Mouse (Mus musculus) CH12.LX (cell line): ENCODE measurements around the gene Dolk. TPM values are rescaled to one million over a fixed set of nuclear protein-coding genes. Genes with fewer than 3 reads are reported as not detected.

Source experiments
- DNase-seq: peaks from one replicate; pipeline ENCODE4 v3.0.0-alpha.2; 2013; ENCODE audit errors: extremely low read depth
- H3K27ac ChIP-seq: 2 replicates; pipeline ENCODE4 v1.5.1; 2012; ENCODE audit warnings: low read depth, mild to moderate bottlenecking, control low read depth, moderate library complexity; ENCODE audit not compliant: insufficient read depth
- H3K27me3 ChIP-seq: replicated peaks from 2 replicates; pipeline ENCODE3; 2012; ENCODE audit warnings: inconsistent platforms
- H3K36me3 ChIP-seq, 2 experiments: replicated peaks in 1 of 2; 2 replicates each; pipeline versions ENCODE3 to v1.6.1; 2012; ENCODE audit warnings: inconsistent platforms in 1 of 2, low read length in 1 of 2, mild to moderate bottlenecking in 1 of 2, mixed read lengths in 1 of 2, moderate library complexity in 1 of 2; ENCODE audit not compliant: control insufficient read depth in 1 of 2, insufficient read depth in 1 of 2
- H3K4me1 ChIP-seq, 2 experiments: 2 replicates each; pipeline ENCODE4 v1.6.1; 2012; ENCODE audit warnings: inconsistent platforms in 1 of 2, moderate library complexity in 1 of 2; ENCODE audit not compliant: insufficient read depth in 2 of 2, control insufficient read depth in 1 of 2
- H3K4me2 ChIP-seq: 2 replicates; pipeline ENCODE4 v1.6.1; 2012; ENCODE audit warnings: low read depth, mild to moderate bottlenecking, control low read depth; ENCODE audit not compliant: poor library complexity, insufficient read depth, severe bottlenecking
- H3K4me3 ChIP-seq, 3 experiments: fragments of 150-350 bp in 1 of 3; sonication (generic) in 1 of 3; replicated peaks in 1 of 3; 2 replicates each; pipeline versions ENCODE3 to v1.5.1; 2011 to 2012; ENCODE audit warnings: low read depth in 2 of 3, low read length in 2 of 3, mild to moderate bottlenecking in 2 of 3, moderate library complexity in 2 of 3, control low read depth in 1 of 3, improper control_type of control experiment in 1 of 3, inconsistent platforms in 1 of 3, mixed read lengths in 1 of 3; ENCODE audit not compliant: poor library complexity in 1 of 3
- H3K79me2 ChIP-seq: replicated peaks from 2 replicates; pipeline ENCODE4 v1.6.1; 2012; ENCODE audit warnings: mild to moderate bottlenecking, moderate library complexity; ENCODE audit not compliant: control insufficient read depth, poor library complexity, insufficient read depth, severe bottlenecking; ENCODE audit errors: extremely low read depth
- H3K9ac ChIP-seq: 2 replicates; pipeline ENCODE4 v1.6.1; 2012; ENCODE audit warnings: low read depth, mild to moderate bottlenecking, control low read depth, moderate library complexity; ENCODE audit not compliant: insufficient read depth
- H3K9me3 ChIP-seq: replicated peaks from 2 replicates; pipeline ENCODE3; 2012; ENCODE audit warnings: low read length, inconsistent platforms, mixed read lengths
- CHD2 ChIP-seq: IDR thresholded peaks from 2 replicates; pipeline ENCODE4 v1.6.1; 2011; ENCODE audit warnings: low read length, improper control_type of control experiment
- CTCF ChIP-seq, 2 experiments: IDR thresholded peaks in 1 of 2; conservative IDR thresholded peaks in 1 of 2; 2 replicates each; pipeline ENCODE4 v1.5.1; 2011 to 2012; ENCODE audit warnings: low read depth in 2 of 2, low read length in 2 of 2, improper control_type of control experiment in 1 of 2, inconsistent platforms in 1 of 2, mild to moderate bottlenecking in 1 of 2, moderate library complexity in 1 of 2
- ELF1 ChIP-seq: IDR thresholded peaks from 2 replicates; pipeline ENCODE4 v1.6.1; 2014; ENCODE audit warnings: low read depth, mild to moderate bottlenecking, inconsistent platforms, low read length, improper control_type of control experiment
- EP300 ChIP-seq: IDR thresholded peaks from 2 replicates; pipeline ENCODE4 v1.6.1; 2011; ENCODE audit warnings: low read length, improper control_type of control experiment
- JUN ChIP-seq: IDR thresholded peaks from 2 replicates; pipeline ENCODE4 v1.6.1; 2011; ENCODE audit warnings: low read depth, mild to moderate bottlenecking, low read length, improper control_type of control experiment, moderate library complexity; ENCODE audit not compliant: insufficient read depth
- JUND ChIP-seq: conservative IDR thresholded peaks from 2 replicates; pipeline ENCODE4 v1.6.1; 2011; ENCODE audit warnings: low read depth, low read length, improper control_type of control experiment
- MAX ChIP-seq: IDR thresholded peaks from 2 replicates; pipeline ENCODE4 v1.6.1; 2011; ENCODE audit warnings: low read length, improper control_type of control experiment
- MYC ChIP-seq: IDR thresholded peaks from 2 replicates; pipeline ENCODE4 v1.6.1; 2011; ENCODE audit warnings: low read depth, mild to moderate bottlenecking, improper control_type of control experiment, low read length
- NELFE ChIP-seq: IDR thresholded peaks from 2 replicates; pipeline ENCODE4 v1.6.1; 2011; ENCODE audit warnings: low read depth, low read length, improper control_type of control experiment
- PAX5 ChIP-seq: IDR thresholded peaks from 2 replicates; pipeline ENCODE4 v1.6.1; 2012; ENCODE audit warnings: low read length, inconsistent platforms, mixed read lengths
- RAD21 ChIP-seq: IDR thresholded peaks from 2 replicates; pipeline ENCODE4 v1.6.1; 2011; ENCODE audit warnings: low read depth, mild to moderate bottlenecking, low read length, improper control_type of control experiment, moderate library complexity
- RCOR1 ChIP-seq: conservative IDR thresholded peaks from 2 replicates; pipeline ENCODE4 v1.6.1; 2012; ENCODE audit warnings: low read depth, mild to moderate bottlenecking, inconsistent platforms, low read length, improper control_type of control experiment
- SMC3 ChIP-seq: IDR thresholded peaks from 2 replicates; pipeline ENCODE4 v1.6.1; 2011; ENCODE audit warnings: low read depth, low read length, improper control_type of control experiment
- TBP ChIP-seq: conservative IDR thresholded peaks from 2 replicates; pipeline ENCODE4 v1.6.1; 2011; ENCODE audit warnings: low read depth, low read length, improper control_type of control experiment
- TCF12 ChIP-seq: IDR thresholded peaks from 2 replicates; pipeline ENCODE4 v1.6.1; 2014; ENCODE audit warnings: low read depth, mild to moderate bottlenecking, inconsistent platforms, low read length, improper control_type of control experiment
- UBTF ChIP-seq: IDR thresholded peaks from 2 replicates; pipeline ENCODE4 v1.6.1; 2012; ENCODE audit warnings: low read depth, mild to moderate bottlenecking, inconsistent platforms, low read length, improper control_type of control experiment, moderate library complexity
- USF1 ChIP-seq: IDR thresholded peaks from 2 replicates; pipeline ENCODE4 v1.6.1; 2014; ENCODE audit warnings: low read depth, mild to moderate bottlenecking, inconsistent platforms, low read length, improper control_type of control experiment
- USF2 ChIP-seq: conservative IDR thresholded peaks from 2 replicates; pipeline ENCODE4 v1.6.1; 2011; ENCODE audit warnings: low read depth, low read length, improper control_type of control experiment
- ZNF384 ChIP-seq: IDR thresholded peaks from 2 replicates; pipeline ENCODE4 v1.6.1; 2012; ENCODE audit warnings: low read depth, low read length, improper control_type of control experiment, inconsistent platforms
- dilution Hi-C: fragments of 300-500 bp; cut with MboI; formaldehyde crosslinking; loops from 2 replicates; pipeline ENCODE4 v1.14.3; 2020; ENCODE audit warnings: low sequenced_read_pairs; ENCODE audit not compliant: extremely low pct_unique_long_range_greater_than_20kb, extremely low pct_ligation_motif_present
- in situ Hi-C: fragments of 300-500 bp; cut with MboI; formaldehyde crosslinking; loops from 3 replicates; pipeline ENCODE4 v1.14.3; 2019; ENCODE audit warnings: low sequenced_read_pairs, low pct_ligation_motif_present, low pct_unique_long_range_greater_than_20kb, mixed read lengths
- polyA plus RNA-seq: library from polyadenylated mRNA; unstranded; fragments of >175 nt; gene quantifications from 2 replicates; pipeline ENCODE4 v1.2.1, GENCODE M21; 2012; ENCODE audit warnings: low read depth; ENCODE audit not compliant: insufficient read length
- total RNA-seq, 2 experiments: library from RNA; depleted of rRNA; stranded (reverse); fragments of 300-350 nt in 1 of 2; fragments of >200 nt in 1 of 2; gene quantifications; 2 replicates each; pipeline ENCODE4 v1.2.3; 2012 to 2014

Dolk gene
- total and polyA plus RNA-seq, 3 experiments = 11.6 to 17.4 (median 11.8) TPM

DNA sequence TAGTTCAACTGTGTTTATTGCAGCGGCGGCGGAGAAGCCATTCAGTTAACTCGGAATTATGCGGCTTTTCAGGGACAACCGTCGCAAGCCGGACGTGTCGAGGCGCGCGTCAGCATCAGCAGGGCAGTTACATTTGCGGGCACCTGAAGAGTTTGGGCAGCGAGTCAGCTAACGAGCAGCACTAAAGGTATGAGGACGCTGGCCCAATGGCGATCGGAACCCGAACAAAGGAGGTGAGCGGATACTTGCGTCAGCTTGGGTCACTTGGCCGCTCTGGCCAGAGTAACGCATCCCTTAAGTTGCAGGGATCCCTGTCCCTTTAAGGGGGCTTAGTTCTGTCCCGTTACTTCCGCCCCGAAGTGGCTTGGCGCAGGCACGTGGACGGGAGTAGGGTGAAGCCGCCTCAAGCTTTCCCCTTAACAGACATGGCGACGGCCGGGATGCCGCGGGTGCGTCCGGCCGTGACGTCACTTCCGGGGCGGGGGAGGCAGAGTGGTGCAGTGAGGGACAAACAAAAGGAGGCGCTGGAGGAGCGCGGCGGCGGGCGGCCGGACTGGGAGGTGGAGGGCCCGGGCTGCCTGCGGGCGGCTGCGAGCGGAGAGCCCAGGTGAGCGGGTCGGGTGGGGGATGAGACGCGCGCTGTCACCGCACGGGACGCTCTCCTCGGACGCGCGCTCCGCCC lies 48.8 kb downstream of the Dolk start, which contains the start of gene Lrrc8a (continued):
- TF ChIP-seq TCF12 = peak; percentile 62
- TF ChIP-seq MAX = peak; percentile 97
- TF ChIP-seq MYC = peak; percentile 96
- TF ChIP-seq CHD2 = peak; percentile 40; the same call in 1 of the 2 replicates
- peak; percentile 51; the same call in 1 of the 2 replicates for TF ChIP-seq JUN
- peak; percentile 44 for TF ChIP-seq SMC3
- peak; percentile 35; the same call in 1 of the 2 replicates for TF ChIP-seq JUND
- TF ChIP-seq ZNF384 = no peak
- no peak for TF ChIP-seq EP300
- peak; percentile 81 for TF ChIP-seq USF2
- TF ChIP-seq CTCF (conservative IDR thresholded peaks at IDR 0.05 in 1 of 2, IDR thresholded peaks at IDR 0.05 in 1 of 2; ENCODE audit: low read depth in 2 of 2, low read length in 2 of 2) = peak in 1 of 2 experiments; percentile 59; a peak in 2 of 4 replicates

GRCm38 (mm10) chr2:30236426-30237198 lies 49.5 kb downstream of the Dolk start:
- dilution Hi-C loops (no loop called here), in situ Hi-C loops (no loop called here)
- Histone ChIP-seq H3K27me3 (no peaks in the 10 kb centered on the region), H3K4me3 (peak overlapping the region; percentile 72 to 84 (median 82)), H3K4me1 (peaks cover 5 to 29% of the 10 kb centered on the region in 2 experiments; a peak in 3 of 4 replicates), H3K4me2 (peak overlapping the region; percentile 95), H3K36me3 (peaks cover 9 to 22% of the 10 kb centered on the region in 2 experiments), H3K79me2 (no peaks in the 10 kb centered on the region), H3K9ac (peak overlapping the region; percentile 90), H3K27ac (peak overlapping the region; percentile 71), H3K9me3 (peaks cover 2% of the 10 kb centered on the region)
- DNase-seq = peak; percentile 48
- TF ChIP-seq PAX5 (no peak), EP300 (no peak), JUN (no peak), RAD21 (no peak), NELFE (no peak), CHD2 (no peak), ELF1 (0 out of 2 replicates have a peak, but pooled peaks have one; percentile 16), TBP (peak; percentile 36; the same call in 1 of the 2 replicates), UBTF (no peak), SMC3 (no peak), RCOR1 (no peak), USF1 (no peak), MAX (no peak), CTCF (conservative IDR thresholded peaks at IDR 0.05 in 1 of 2, IDR thresholded peaks at IDR 0.05 in 1 of 2; ENCODE audit: low read depth in 2 of 2, low read length in 2 of 2) (no peak)
